Mouse (Mus musculus) spleen, adult 2 months (tissue): ENCODE results near the gene Hpf1. TPM values are rescaled to one million over a fixed set of nuclear protein-coding genes. Genes with fewer than 3 reads are reported as not detected.

Experiments used
- DNase-seq, 2 experiments: peaks; one replicate each; pipeline versions ENCODE4 v3.0.0 to v3.0.0-alpha.2; 2012 to 2021; ENCODE audit warnings: low spot score in 2 of 2, low read depth in 1 of 2
- H3K27ac ChIP-seq: fragments of 200-500 bp; 2 replicates; pipeline ENCODE4 v1.5.1; 2012; ENCODE audit warnings: low read length, inconsistent platforms; ENCODE audit not compliant: insufficient read depth
- H3K27me3 ChIP-seq: fragments of 200-500 bp; 2 replicates; pipeline ENCODE4 v1.6.1; 2012; ENCODE audit warnings: mild to moderate bottlenecking, moderate library complexity, low read length, inconsistent platforms; ENCODE audit not compliant: control insufficient read depth, insufficient read depth
- H3K36me3 ChIP-seq: fragments of 200-500 bp; 2 replicates; pipeline ENCODE4 v1.6.1; 2012; ENCODE audit warnings: mild to moderate bottlenecking, low read length, inconsistent platforms; ENCODE audit not compliant: control insufficient read depth, insufficient read depth
- H3K4me1 ChIP-seq: fragments of 200-500 bp; 2 replicates; pipeline ENCODE4 v1.6.1; 2011; ENCODE audit warnings: inconsistent platforms; ENCODE audit not compliant: control insufficient read depth, insufficient read depth, insufficient read length
- H3K4me3 ChIP-seq: fragments of 200-500 bp; 2 replicates; pipeline ENCODE4 v1.5.1; 2011; ENCODE audit warnings: mild to moderate bottlenecking, inconsistent platforms; ENCODE audit not compliant: insufficient read depth, insufficient read length; ENCODE audit errors: extremely low read depth
- CTCF ChIP-seq: fragments of 200-500 bp; IDR thresholded peaks from 2 replicates; pipeline ENCODE4 v1.5.1; 2011; ENCODE audit warnings: mild to moderate bottlenecking, inconsistent platforms; ENCODE audit not compliant: insufficient read depth, insufficient read length, insufficient replicate concordance; ENCODE audit errors: extremely low read depth
- POLR2A ChIP-seq: fragments of 200-500 bp; IDR thresholded peaks from 2 replicates; pipeline ENCODE4 v1.6.1; 2011; ENCODE audit warnings: low read depth, low read length, inconsistent platforms
- WGBS: fragments of 180-500 bp; shearing (Covaris S2); methylation state at CpG from one replicate; pipeline ENCODE4 v1.1.7; 2018; 5-methylcytosine and 5-hydroxymethylcytosine counted together
- polyA plus RNA-seq: library from polyadenylated mRNA; depleted of rRNA; stranded (reverse); fragments of >200 nt; gene quantifications from 2 replicates; pipeline ENCODE4 v1.2.3, GENCODE M21; 2012

The Hpf1 gene
- polyA plus RNA-seq, 1 experiment, result 4.1 TPM

GRCm38 (mm10) chr8:60938717-60939424, 48.7 kb downstream of the Hpf1 start:
- DNase-seq, result no peak
- Histone ChIP-seq H3K4me1 (no peaks in the 10 kb centered on the region), H3K27me3 (no peaks in the 10 kb centered on the region), H3K36me3 (peaks cover 4% of the 10 kb centered on the region; the same call in 1 of the 2 replicates), H3K4me3 (no peak overlapping the region), H3K27ac (no peak overlapping the region)
- 79% methylated on average over 3 of the region's 3 CpGs for WGBS
- TF ChIP-seq CTCF (no peak), POLR2A (no peak)

GRCm38 (mm10) chr8:60942867-60943266, 52.6 kb downstream of the Hpf1 start:
- TF ChIP-seq CTCF (no peak), POLR2A (no peak)
- H3K36me3 ChIP-seq, result no peaks in the 10 kb centered on the region; the same call in 1 of the 2 replicates
- no peak overlapping the region for H3K4me3 ChIP-seq
- DNase-seq, result no peak
- no peaks in the 10 kb centered on the region; the same call in 1 of the 2 replicates for H3K4me1 ChIP-seq
- WGBS, result over 99% methylated on average over 2 of the region's 2 CpGs
- H3K27ac ChIP-seq, result no peak overlapping the region
- no peaks in the 10 kb centered on the region for H3K27me3 ChIP-seq

GRCm38 (mm10) chr8:60947503-60947902, 57.3 kb downstream of the Hpf1 start:
- Histone ChIP-seq H3K4me1 (no peaks in the 10 kb centered on the region; the same call in 1 of the 2 replicates), H3K36me3 (no peaks in the 10 kb centered on the region), H3K27me3 (no peaks in the 10 kb centered on the region), H3K27ac (no peak overlapping the region), H3K4me3 (no peak overlapping the region)
- DNase-seq, result no peak
- no peak for TF ChIP-seq POLR2A
- TF ChIP-seq CTCF, result no peak

GRCm38 (mm10) chr8:60949859-60950258, 59.6 kb downstream of the Hpf1 start:
- Histone ChIP-seq H3K4me3 (no peak overlapping the region), H3K4me1 (peaks cover 2% of the 10 kb centered on the region; the same call in 1 of the 2 replicates), H3K27ac (no peak overlapping the region), H3K27me3 (no peaks in the 10 kb centered on the region), H3K36me3 (no peaks in the 10 kb centered on the region)
- WGBS, result 85% methylated on average over 4 of the region's 4 CpGs
- TF ChIP-seq POLR2A (no peak), CTCF (no peak)
- DNase-seq, result no peak

GRCm38 (mm10) chr8:60951271-60951670, 61.1 kb downstream of the Hpf1 start:
- TF ChIP-seq POLR2A (no peak), CTCF (no peak)
- H3K27me3 ChIP-seq, result no peaks in the 10 kb centered on the region
- peaks cover 2% of the 10 kb centered on the region; the same call in 1 of the 2 replicates for H3K4me1 ChIP-seq
- no peak for DNase-seq
- 89% methylated on average over 4 of the region's 4 CpGs for whole genome bisulfite sequencing
- H3K36me3 ChIP-seq, result no peaks in the 10 kb centered on the region
- H3K27ac ChIP-seq, result no peak overlapping the region
- no peak overlapping the region for H3K4me3 ChIP-seq

GRCm38 (mm10) chr8:60951757-60952156, 61.5 kb downstream of the Hpf1 start:
- TF ChIP-seq CTCF, result no peak
- peaks cover 2% of the 10 kb centered on the region; the same call in 1 of the 2 replicates for H3K4me1 ChIP-seq
- WGBS, result 100% methylated on average over 1 of the region's 1 CpGs
- H3K27me3 ChIP-seq, result no peaks in the 10 kb centered on the region
- no peaks in the 10 kb centered on the region for H3K36me3 ChIP-seq
- no peak overlapping the region for H3K4me3 ChIP-seq
- no peak overlapping the region for H3K27ac ChIP-seq
- DNase-seq, result no peak

- no peak overlapping the region for H3K27ac ChIP-seq
- no peak overlapping the region for H3K4me3 ChIP-seq
Observed at GRCm38 (mm10) chr8:60952803-60953202, 62.6 kb downstream of the Hpf1 start.

More at GRCm38 (mm10) chr8:60952803-60953202, 62.6 kb downstream of the Hpf1 start:
- H3K4me1 ChIP-seq, result peaks cover 7% of the 10 kb centered on the region; the same call in 1 of the 2 replicates
- WGBS, result 78% methylated on average over 5 of the region's 5 CpGs
- no peaks in the 10 kb centered on the region for H3K27me3 ChIP-seq
- no peaks in the 10 kb centered on the region for H3K36me3 ChIP-seq
- DNase-seq, result no peak
- TF ChIP-seq CTCF (no peak), POLR2A (no peak)
